Mouse (Mus musculus) embryo, embryonic 9.5 days (tissue): Measurements from ENCODE around the gene Defb38.

Experiments used
- DNase-seq: peaks from one replicate; pipeline ENCODE4 v3.0.0-alpha.2; 2017; ENCODE audit errors: extremely low spot score

Defb38 gene

GRCm38 (mm10) chr8:19026466-19026865, at the start of gene Defb38:
Gene Defb38, minus strand, starts transcription at chr8:19026566.
- no peak for DNase-seq

GRCm38 (mm10) chr8:19066013-19066412, 39.6 kb upstream of the Defb38 start:
- DNase-seq, result no peak

GRCm38 (mm10) chr8:19064710-19065109, 38.3 kb upstream of the Defb38 start, which contains the start of gene Defb39:
Gene Defb39, minus strand, starts transcription at chr8:19064810.
- DNase-seq, result no peak

DNA sequence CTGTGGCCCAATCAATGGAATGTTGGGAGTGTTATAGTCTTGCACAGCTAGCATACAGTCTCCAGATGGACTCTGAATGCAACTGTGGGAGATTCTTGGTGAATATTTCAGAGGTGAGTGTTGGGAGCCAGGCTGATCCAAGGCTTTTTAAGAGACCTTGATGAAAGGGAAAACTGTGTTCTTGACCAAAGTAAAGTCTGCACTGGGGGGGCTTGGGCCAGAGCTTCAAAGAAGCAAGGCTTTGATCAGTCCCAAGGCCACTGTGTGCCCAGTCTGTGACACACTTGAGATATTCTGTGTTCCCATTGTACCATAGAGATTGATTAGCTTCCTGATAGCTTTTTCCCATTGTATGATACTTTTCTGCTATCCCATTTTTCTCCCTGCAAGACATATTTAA, 36.5 kb upstream of the Defb38 start:
- no peak for DNase-seq

GRCm38 (mm10) chr8:19045242-19045641, 18.9 kb upstream of the Defb38 start:
- DNase-seq, result no peak
